Mouse (Mus musculus) cerebral cortex, adult 2 months (tissue): ENCODE measurements around the gene Fbxl20.

Experiments
- WGBS: fragments of 180-500 bp; shearing (Covaris S2); methylation state at CpG from one replicate; pipeline ENCODE4 v1.1.7; 2018; 5-methylcytosine and 5-hydroxymethylcytosine counted together

The Fbxl20 gene

GRCm38 (mm10) chr11:98049672-98050519 is 100.3 kb downstream of the Fbxl20 start:
- 65% methylated on average over 14 of the region's 14 CpGs for WGBS

DNA sequence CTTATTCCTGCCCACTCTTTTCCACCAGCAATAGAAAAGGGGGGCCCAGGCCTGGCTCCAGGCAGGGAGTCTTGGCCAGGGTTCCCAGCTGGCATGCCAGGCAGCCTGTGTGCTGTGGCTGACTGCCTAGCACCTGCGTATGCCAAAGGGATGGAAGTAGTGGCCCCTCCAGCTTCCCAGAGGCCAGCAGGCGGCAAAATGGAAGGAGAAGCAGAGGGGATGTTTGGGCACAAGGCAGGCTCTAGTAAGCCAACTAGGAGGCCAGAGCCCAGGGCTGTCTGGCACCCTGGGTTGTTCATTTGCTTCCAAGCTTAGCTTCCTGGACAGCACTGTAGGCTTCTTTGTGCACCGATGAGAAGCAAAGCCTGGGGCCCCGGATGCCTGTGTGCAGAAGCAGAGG is 102.5 kb downstream of the Fbxl20 start:
- WGBS: 40% methylated on average over 4 of the region's 4 CpGs

DNA sequence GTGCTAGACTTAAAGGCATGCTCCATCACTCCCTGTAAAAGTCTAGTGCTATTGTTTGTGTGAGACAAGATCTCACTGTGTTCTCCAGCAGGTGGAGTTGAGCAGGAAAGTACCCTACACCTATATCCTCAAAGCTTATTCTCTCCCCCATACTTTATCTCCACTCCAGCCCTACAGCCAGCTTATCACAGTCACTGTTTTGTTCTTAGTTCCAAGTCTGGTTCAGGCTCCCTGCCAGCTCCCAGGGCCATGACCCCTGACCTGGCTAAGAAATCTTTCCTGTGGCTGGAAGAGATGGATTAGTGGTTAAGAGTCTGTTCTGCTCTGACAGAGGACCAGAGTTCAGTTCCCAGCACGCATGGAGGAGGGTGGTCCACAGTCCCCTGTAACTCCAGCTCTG is 103.7 kb downstream of the Fbxl20 start:
- WGBS: 86% methylated on average over 1 of the region's 1 CpGs

DNA sequence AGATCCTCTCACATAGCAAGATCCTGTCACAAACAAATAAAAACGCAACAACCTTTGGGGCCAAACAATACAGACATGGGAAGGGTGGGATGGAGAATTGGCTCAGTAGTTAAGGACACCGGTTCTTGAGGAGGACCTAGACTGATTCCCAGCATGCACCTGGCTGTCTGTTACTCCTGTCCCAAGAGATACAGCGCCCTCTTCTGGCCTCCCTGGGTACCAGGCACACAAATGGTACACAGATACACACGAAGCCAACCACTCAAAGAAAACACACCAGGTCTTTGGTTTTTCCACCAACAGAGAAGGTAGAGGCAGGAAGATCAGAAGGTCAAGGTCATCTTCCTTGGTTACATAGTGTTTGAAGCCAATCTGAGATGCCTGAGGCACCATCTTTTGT is 104.6 kb downstream of the Fbxl20 start:
- 67% methylated on average over 4 of the region's 4 CpGs for WGBS

- WGBS: 57% methylated on average over 5 of the region's 5 CpGs
Observed at GRCm38 (mm10) chr11:98044074-98044473, 106.1 kb downstream of the Fbxl20 start.

DNA sequence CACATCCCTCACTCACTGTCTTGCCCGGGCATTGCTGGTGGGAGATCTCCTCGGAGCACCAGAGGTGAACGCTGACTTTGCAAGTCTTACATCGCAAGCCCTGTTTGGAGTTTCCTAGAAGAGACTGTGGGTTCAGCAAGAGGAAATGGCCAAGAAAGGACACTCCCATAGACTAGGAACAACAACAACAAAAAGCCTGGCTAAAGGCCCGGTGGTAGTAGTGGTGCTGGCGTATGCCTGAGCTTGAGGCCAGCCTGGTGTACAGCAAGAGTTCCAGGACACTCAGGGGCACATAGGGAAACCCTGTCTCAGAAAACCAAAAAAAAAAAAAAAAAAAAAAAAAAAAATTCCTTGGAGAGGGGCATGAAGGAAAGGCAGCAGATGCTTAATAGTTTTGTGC is 107.5 kb downstream of the Fbxl20 start:
- 57% methylated on average over 6 of the region's 6 CpGs for WGBS

DNA sequence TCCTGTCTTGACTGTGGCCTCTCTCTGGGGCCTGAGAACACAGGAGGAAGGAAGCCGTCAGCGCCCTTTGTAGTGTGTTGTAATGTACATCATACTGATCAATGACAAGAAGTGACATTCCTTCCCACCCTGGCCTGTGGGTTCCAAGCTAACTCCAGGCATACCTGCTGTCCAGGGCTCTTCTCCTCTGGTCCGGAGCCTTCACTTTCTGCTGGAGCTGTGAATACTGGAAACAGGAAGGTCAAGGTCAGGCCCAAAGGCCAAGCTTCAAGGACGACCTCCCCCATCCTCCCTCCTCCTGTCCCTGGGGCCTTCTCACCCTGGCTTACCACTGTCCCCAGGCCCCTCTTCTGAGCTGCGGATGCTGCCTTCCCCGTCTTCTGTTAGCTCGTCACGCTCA is 109.2 kb downstream of the Fbxl20 start:
- WGBS: 94% methylated on average over 8 of the region's 8 CpGs

DNA sequence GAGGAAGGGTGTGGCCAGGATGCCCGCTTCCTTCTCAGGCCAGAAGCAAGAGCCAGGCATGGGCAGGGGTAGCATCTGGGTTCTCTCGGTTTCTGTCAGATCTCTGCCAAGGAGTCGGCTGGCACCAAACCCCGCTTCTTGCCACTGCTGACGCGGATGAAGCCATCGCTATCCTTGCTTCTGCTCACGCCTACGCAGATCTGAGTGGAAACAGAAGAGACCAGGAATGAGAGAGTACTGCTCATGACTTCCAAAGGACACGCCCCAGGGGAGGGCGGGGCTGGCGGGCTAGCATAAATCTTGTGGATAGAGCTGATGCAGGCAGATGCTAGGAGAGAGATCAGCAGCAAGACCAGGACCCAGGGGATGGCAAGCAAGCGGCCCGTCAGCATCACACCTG is 112.3 kb downstream of the Fbxl20 start:
- WGBS: 45% methylated on average over 14 of the region's 14 CpGs

- WGBS: 2% methylated on average over 27 of the region's 27 CpGs
Observed at GRCm38 (mm10) chr11:98035977-98036377, 114.2 kb downstream of the Fbxl20 start.

DNA sequence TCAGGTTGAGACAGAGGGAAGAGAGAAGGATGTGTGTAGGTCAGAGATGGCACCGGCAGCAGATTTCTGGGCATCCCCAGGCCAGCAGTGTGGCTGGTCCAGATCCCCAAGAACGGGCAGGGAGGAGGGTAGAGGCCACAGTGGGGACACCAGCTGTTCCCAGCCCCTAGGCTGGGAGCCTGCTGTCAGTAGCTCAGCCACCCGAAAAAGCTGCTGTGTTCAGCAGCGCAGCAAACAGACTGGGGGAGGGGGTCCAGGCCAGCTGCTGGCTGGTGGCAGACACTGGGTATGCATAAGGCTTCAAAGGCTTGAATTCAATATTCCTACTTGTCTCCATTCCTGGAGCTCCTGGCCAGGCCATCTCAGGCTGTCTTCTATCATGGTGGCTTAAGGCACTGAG is 115.4 kb downstream of the Fbxl20 start:
- WGBS: 35% methylated on average over 4 of the region's 4 CpGs

- WGBS: 45% methylated on average over 5 of the region's 5 CpGs
Observed at GRCm38 (mm10) chr11:98034061-98034460, 116.1 kb downstream of the Fbxl20 start.
